Mouse (Mus musculus) MEL (cell line): Measurements from ENCODE around the gene Nr6a1.

Experiments used
- GATA1 ChIP-seq: IDR thresholded peaks from 2 replicates; pipeline ENCODE4 v1.6.1; 2011; ENCODE audit warnings: low read depth, low read length, improper control_type of control experiment
- NRF1 ChIP-seq: IDR thresholded peaks from 2 replicates; pipeline ENCODE4 v1.6.1; 2014; ENCODE audit warnings: low read depth, mild to moderate bottlenecking, inconsistent platforms, low read length, improper control_type of control experiment, moderate library complexity; ENCODE audit not compliant: poor library complexity, insufficient read depth, severe bottlenecking
- POLR2AphosphoS2 ChIP-seq: IDR thresholded peaks from 2 replicates; pipeline ENCODE4 v1.6.1; 2011; ENCODE audit warnings: low read length, improper control_type of control experiment
- SMC3 ChIP-seq: IDR thresholded peaks from 2 replicates; pipeline ENCODE4 v1.6.1; 2011; ENCODE audit warnings: low read depth, low read length, improper control_type of control experiment
- ZC3H11A ChIP-seq: IDR thresholded peaks from 2 replicates; pipeline ENCODE4 v1.6.1; 2012; ENCODE audit warnings: low read depth, mild to moderate bottlenecking, inconsistent platforms, low read length, improper control_type of control experiment

DNA sequence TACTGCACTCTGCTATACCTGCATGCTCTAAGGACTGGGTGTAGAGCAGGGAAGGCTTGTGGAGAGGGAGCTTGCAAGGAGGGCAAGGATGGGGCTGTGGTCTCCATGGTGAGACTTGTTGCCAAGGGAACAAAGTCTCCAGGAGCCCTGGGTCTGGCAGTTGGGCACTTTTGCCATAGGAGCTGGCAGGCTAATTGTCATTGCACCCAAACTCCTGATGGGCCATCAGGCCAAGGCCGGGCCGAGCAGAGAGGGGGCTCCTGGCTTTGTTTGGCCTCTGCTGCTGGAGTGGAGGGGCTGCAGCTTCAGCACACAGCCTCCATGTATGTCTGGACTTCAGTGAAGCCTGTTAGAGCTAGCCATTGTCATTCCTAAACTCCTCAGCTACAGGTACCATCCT lies 206.8 kb downstream of the Nr6a1 start:
- TF ChIP-seq ZC3H11A (no peak), POLR2AphosphoS2 (no peak), GATA1 (no peak), NRF1 (no peak), SMC3 (no peak)
